Mouse (Mus musculus): ENCODE results near the gene Grip2. TPM values are rescaled to one million over a fixed set of nuclear protein-coding genes. Genes with fewer than 3 reads are reported as not detected.

The Grip2 gene
- total and polyA plus RNA-seq, 3 experiments: 1.3 to 3.5 (median 3.3) TPM

DNA sequence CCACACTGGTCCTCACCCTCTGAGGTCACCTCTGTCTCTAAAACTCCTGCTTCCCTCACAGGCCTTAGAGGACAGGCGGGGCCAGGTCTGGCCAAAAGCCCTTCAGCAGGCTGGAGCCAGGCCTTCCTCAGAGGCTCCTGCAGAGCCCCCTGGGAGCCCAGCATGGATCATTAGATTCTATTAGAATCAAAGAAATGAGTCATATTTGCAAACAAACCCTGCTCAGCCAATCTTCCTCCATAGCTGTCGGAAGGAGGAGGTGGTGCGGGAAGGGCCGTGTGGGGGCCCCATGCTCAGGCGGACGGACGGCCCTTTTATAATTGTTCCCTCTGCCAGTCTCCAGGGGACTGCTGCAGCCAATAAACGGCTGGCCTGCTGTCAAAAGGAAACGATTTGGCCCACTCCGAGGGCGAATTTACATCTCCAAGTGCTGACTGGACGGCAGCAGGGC lies 97.3 kb downstream of the Grip2 start:
- peak; percentile 79 for DNase-seq

DNA sequence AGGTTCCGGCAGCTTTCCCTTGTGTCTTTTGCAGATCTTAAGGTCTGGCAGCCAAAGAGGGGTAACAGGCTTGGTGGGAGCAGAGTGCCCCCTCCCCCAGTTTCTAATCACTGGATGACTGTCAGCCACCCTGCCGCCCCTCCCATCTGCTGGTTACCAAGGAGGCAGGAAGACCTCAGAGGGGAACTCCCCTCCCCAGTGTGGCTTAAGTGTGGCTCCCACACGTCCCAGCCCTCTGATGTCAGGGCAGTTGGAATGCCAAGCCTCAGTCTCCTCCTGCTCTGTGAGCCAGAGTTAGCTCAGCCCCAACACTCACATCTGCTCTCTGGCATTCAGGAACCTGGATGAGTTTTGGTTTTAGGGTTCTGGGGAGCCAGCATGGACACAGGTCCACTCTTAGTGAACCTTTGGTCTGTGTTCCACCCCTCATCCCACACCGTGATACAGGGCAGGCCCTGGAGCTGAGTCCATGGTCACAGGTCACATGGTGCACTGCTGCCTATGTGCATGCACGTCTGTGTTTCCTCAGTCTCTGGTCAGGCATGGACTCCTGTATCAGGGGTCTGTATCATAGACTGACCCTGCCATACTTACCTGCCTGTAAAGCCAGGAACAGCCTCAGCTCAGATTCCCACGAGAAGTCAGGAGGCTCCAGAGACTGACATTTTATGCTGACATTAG lies 98.0 kb downstream of the Grip2 start:
- DNase-seq: no peak

DNA sequence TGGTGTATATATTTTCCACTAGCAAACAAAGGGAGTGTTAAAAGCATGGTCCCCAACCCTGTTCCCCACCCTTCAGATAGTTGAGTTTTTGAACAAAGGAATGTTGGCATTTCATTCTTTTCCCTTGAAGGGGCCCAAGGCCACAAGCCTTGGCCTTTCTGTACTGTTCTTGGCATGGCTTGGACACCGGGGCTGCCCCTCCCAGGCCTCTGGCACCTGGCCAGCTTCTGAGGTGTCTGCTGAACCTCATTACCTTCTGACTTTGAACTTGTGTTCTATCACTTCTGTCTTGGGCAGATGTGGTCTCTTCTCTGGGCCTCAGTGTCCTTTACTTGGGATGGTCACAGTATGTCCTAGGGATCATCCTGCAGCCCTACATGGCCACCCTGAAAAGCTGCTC lies 99.7 kb downstream of the Grip2 start:
- DNase-seq: peak; percentile 84

DNA sequence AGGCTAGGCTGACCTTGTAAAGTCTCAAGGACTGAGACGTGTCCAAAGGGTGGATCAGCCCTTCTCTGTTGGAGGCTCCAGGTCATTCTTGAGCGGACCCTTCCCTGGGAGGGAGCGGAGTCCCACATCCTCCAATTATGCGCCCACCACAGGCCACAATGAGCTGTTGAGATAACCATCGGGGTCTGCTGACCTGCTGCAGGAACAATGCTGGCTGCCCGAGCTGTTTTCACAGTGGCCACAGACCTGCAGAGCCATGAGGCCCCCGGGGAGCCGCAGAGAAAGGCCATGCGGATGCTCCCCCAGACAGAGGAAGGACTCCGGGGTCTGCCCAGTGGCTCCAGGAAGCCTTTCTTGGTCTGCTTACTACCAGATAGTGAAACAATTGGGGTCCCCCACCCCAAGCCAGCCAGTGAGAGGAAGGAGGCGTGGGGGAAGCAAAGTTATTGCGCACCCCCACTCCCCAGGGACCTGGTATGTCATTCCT lies 105.8 kb downstream of the Grip2 start:
- DNase-seq: no peak

DNA sequence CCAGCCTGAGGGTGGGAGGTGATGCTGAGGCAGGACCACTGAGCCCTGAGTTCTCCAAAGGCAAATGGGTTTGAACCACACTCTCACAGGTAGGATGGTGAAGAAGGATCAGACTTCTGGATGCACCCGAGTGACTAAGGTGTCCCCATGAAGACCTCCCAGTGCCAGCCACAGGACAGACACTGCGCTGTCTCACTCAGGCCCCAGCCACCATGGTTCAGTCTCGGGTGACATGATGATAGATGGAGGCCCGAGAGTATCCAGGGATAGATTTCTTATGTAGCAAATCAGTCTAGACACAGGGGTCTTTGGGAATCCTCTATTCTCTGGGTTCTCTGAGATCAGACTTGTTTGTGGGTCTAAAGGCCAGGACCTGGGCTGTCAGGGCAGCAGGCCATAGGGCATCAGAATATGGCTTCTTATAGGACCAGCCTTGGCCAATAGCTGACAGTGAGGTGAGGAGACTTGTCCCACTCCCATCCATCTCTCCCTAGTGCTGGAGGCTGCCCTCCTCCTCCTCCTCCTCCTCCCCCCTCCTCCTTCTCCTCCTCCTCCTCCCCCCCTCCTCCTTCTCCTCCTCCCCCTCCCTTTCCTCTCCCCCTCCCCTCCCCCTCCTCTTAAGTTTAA lies 106.3 kb downstream of the Grip2 start:
- DNase-seq: no peak

DNA sequence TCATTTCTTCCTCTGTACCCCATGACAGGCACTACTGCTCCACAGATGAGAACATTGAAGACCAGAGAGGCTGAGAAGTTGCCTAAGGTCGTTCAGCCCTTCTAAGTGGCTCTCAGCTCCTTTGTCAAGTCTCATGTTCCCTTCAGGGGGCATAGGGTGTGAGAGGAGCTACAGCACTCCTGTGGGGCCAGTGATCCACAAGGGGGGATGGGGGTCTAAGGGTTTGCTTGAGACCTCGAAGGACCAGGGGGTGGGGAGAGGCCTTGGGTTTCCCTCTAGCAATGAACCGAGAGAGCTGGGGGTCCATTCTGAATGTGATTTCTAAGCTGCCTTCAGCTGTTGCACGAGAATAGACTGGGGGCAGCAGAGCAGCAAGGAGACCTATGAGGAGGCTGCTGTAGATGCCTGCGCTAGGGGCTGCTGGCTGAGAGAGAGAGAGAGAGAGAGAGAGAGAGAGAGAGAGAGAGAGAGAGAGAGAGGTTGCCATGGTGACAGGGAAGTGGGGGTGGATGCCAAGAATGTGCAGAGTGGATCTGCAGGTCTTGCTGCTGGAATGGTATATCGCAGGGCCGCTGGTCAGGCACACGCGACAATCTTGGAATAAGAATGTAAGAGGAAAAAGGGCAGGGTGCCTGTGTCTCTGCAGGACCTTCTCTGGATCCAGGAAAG lies 107.1 kb downstream of the Grip2 start:
- DNase-seq: no peak

DNA sequence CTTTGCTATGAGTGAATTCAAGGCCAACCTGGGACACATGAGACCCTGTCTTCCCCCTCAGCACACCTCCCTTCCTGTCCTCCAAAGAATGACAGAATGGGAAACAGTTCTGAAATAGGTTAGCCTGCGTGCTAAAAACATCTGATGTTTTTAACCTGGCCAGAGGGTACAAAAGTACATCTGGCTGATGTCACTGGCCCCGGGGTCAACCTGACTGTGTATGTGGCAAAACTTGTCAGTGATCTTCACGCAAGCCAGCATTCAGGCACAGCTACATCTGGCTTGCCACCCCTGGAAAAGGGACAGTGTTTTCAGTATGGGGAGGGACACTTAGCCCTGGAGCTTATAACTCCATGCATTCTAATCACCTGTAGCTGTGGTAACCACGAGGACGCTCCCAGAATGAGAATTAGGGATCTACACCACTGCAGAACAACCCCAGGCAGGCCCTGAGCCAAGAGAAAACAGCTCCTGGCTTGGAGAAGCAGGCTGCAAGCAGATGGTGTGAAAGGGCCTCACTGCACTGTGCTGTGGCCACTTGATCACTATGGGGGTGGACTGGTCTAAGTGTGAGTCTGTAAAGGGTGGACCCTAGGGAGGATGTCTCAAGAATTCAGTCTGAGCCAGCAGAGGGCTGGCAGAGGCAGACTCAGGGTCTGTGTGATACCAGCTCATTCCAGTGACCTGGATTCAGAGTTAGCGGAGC lies 107.9 kb downstream of the Grip2 start:
- peak; percentile 68 for DNase-seq

DNA sequence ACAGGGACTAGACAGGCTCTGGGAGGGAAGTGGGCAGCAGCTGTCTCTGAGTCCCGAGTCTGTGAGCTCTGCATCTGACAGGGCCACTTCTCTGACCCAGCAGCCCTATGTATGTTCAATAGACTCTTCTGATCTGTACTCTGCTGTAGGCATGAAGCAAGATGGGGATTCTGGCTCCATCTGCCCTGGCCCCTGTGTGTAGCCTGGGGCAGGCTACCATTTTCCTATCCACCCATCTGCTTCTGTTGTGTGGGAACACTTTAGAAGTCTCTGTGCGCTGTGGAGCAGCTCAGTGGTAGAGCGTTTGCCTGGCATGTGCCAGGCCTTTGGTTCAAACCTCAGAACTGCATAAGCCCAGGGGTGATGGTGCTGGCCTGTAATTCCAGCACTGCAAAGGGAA lies 108.4 kb downstream of the Grip2 start:
- no peak for DNase-seq

DNA sequence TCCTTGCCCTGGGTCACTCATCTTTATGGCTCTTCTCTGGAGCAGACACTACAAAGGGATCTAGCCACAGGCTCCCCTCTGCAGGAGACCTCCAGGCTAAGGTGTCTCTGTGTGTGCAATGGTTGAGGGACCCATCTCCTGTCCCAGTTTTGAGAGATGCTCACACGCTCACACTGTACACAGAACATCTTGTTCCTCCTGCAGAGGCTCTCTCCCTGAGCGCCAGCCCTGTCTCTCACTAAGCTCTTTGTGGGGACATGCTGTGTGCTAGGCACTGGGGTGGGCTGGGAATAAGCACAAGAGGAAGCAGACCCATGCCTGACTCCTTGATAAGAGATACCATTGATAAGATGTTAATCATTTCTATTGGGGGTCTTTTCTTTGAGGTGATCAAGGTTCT lies 109.0 kb downstream of the Grip2 start:
- DNase-seq: no peak

DNA sequence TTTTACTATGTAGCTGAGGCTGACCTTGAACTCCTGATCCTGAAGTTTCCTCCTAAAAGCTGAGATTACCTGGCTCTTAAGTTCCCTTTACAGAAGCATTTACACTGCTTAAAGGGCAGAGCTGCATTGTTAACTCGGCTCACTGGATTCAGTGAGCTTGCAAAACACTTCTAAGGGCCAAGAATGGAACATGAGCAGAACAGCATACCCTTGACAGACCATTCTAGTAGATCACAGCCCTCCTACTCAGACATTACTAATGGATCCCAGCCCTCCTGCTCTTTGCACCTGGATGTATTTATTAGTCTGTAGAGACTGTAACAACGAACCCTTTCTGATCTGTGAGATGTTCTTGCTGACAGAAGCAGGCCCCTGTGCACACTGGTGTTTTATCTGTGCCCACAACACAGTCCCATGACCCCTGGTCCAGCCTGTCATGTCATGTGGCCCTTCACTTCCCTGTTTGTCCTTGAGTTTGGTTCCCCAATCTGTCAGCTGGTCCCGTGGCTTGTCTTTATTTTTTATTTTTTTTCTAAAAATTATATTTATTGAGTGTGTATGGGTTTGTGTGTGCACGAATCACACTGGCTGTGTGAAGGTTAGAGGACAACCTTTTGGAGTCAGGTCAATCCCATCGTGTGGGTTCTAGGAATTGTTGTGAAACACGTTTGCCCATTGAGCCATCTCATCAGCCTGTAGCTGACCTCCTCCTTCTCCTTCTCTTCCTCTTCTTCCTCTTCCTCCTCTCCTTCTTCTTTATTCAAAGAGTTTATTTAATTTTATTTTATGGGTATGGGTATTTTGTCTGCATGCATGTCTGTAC lies 110.9 kb downstream of the Grip2 start:
- DNase-seq: peak; percentile 65

DNA sequence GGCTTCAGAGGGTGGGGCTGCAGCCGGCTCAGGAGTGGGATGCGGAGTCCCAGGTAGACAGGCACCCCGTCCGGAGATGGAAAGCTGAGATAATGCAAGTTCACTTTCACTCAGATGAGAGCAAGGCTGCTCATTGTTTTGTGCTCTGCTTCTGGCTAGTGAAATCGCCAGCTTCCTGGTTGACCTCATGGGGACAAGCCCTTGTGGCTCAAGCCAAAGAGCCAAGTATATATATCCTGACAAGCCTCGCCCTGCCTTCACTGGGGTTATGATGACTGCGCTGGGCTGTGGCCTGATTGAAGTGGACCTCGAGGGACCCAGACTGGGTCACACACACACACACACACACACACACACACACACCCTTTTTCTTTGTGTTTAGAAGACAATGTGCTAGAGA lies 112.0 kb downstream of the Grip2 start:
- DNase-seq: no peak

DNA sequence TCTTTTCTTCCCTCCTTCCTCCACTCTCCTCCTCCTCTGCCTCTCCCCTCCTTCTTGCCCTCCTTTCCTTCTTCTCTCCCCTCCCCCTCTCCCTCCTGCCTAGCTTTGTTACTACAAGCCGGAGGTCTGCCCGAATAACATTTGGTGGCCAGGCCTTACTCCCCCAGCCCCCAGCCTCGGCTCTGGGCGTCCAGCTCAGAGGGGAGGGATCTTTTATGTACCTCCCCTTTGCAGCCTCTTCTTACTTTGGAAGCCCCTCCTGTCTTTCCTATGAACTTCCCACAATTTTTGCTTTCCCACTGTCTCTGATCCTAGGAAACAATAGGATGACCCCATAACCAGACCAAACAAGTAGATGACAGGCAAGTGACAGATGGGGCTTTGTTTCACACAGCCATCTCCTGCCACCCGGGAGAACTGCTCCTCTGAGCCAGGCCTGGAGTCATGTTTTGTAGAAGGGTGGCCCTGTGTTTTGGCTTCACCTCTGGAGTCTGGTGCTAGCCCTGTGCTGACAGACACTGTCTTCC lies 113.6 kb downstream of the Grip2 start:
- DNase-seq: no peak

DNA sequence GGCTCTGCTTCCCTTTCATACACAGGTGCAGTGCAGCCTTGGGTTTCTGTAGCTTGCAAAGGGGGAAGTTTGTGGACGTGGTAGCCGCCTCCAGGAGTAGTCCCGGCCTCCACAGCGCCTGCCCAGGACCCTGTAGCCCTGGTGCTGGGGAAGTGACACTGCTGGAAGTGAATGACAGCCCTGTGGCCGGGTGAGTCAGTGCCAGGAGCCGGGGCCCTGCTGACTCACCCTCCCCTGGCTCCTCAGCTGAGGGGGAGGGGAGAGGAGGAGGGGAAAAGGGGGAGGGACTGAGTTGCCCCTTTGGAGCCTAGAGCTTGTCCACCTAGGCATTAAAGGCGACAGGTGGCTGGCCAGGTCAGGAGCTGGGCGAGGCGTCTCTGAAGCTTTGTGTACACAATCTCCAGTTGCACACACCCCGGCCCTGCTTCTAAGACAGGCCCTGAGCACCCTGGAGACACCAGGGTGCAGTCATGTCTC lies 114.2 kb downstream of the Grip2 start:
- DNase-seq: peak; percentile 94

DNA sequence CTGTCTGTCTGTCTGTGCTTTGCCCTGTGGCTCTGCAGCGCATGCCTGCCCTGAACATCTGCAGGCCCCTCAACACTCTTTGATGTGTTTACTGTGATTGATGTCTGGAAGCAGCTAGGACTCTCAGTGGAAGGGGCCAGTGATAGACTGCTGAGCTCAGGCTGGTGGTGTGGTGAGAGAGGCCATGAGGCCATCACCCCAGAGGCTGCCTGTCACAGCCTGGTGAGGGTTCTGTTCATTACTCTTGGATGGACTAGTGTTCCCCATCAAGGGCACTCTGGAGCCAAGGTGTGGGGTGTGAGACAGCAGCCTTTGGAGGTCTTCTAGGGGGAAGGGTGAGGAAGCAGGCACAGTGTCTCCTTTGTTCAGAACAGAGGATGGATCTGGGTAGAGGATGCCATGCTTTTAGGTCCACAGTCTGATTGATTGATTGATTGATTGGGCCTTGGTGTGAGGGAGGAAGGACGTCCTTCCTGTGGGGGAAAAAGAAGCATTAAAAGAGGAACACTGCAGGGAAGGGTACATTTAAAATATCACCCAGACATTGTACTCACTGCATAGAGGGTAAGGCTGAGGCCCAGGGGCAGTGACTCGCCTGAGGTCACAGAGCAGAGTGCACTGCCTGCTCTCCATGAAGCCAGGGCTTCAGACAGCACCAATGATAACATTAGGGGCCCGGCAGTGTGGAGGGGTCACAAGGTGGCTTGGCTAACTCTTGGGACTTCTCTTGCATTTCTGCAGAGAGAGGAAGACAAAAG lies 114.8 kb downstream of the Grip2 start:
- DNase-seq: no peak

Other genes starting within 250 kb of the Grip2 start
- gene Slc6a6, start 143.2 kb downstream of the Grip2 start, total RNA-seq (2021): 100 to 1,000 TPM; 466 to 626 TPM
- gene Slc6a6, start 143.2 kb downstream of the Grip2 start, polyA plus RNA-seq (2012; rRNA removed): 570 and 815 TPM in 2 replicates
- 10 to 100 TPM; 28.2 to 69.0 TPM for gene Ccdc174, start 50.8 kb upstream of the Grip2 start, total RNA-seq (2021)
- gene Ccdc174, start 50.8 kb upstream of the Grip2 start, polyA plus RNA-seq (2012; rRNA removed): 2.9 and 4.5 TPM in 2 replicates
- 1 to 10 TPM; 1.6 to 2.1 TPM for gene 4930590J08Rik, start 75.6 kb upstream of the Grip2 start, total RNA-seq (2021)
- 0.25 and 0.26 TPM in 2 replicates for gene 4930590J08Rik, start 75.6 kb upstream of the Grip2 start, polyA plus RNA-seq (2012; rRNA removed)
- gene Fgd5, start 151.6 kb upstream of the Grip2 start, total RNA-seq (2021): 10 to 100 TPM; 13.1 to 18.5 TPM
- gene Fgd5, start 151.6 kb upstream of the Grip2 start, polyA plus RNA-seq (2012; rRNA removed): 7.4 and 7.7 TPM in 2 replicates

All from adrenal gland, adult 2 months (tissue).